Mouse (Mus musculus): ENCODE measurements around the gene Zdhhc23. TPM values are rescaled to one million over a fixed set of nuclear protein-coding genes. Genes with fewer than 3 reads are reported as not detected.

Gene Zdhhc23
- polyA plus RNA-seq, 1 experiment from 2014 or later: 1.3 TPM

DNA sequence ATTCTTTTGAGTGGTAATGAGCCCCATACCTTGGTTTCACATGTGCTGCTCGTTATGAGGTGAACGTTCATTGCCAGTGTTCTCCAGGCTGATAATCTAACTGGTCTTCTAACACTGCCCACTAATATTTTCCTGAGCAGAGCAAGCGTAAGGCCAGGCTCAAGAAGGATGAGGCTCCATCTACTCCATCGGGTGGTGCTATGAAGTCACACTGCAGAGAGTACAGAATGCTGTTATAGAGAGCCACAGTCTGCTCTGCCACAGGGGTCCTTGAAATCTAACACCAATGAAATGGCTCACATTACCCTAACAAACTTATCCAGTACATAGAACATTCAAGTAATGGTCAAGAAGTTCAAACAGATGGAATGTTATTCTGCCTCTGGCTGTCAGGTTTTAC lies 21.6 kb downstream of the Zdhhc23 start:
- DNase-seq (ENCODE audit: low spot score): no peak
- Histone ChIP-seq H3K4me2 (ENCODE audit: low read length) (no peak overlapping the region), H3K4me1 (ENCODE audit: control insufficient read depth, insufficient read depth, low read length) (no peaks in the 10 kb centered on the region), H3K36me3 (ENCODE audit: control insufficient read depth, insufficient read depth, low read length) (0 out of 2 replicates have a peak, but pooled peaks cover 3% of the 10 kb centered on the region), H3K4me3 (ENCODE audit: low read depth, low read length) (no peak overlapping the region), H3K27me3 (replicated peaks; ENCODE audit: control insufficient read depth, insufficient read depth, low read length) (no peaks in the 10 kb centered on the region), H3K27ac (ENCODE audit: low read depth, low read length) (no peak overlapping the region), H3K9ac (ENCODE audit: low read length) (no peak overlapping the region), H3K9me3 (replicated peaks; ENCODE audit: control insufficient read depth, low read length) (no peaks in the 10 kb centered on the region)
- no peak for ATAC-seq
- 79% methylated on average over 4 of the region's 4 CpGs for WGBS

DNA sequence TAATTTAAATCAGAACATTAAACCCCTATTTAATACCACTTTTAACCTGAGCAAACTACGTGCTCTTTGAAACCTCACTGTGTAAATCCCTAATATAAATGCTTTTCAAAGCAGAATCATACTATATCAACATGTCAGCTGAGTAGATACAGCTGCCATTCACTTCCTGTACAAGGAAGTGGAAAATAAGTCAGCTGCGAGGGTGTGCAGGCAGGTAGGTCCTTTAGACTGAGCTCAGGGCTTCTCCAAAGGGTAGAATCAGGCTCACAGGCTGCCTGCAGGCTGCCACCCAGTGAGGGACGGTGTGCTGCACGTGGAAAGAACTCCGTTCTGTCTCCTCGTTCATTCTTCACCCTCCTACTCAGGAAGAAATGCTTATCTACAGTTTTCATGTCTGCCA lies 24.7 kb downstream of the Zdhhc23 start:
- DNase-seq (ENCODE audit: low spot score) (no peak), ATAC-seq (no peak)
- no peak overlapping the region for H3K27ac ChIP-seq (ENCODE audit: low read depth, low read length)
- H3K4me3 ChIP-seq (ENCODE audit: low read depth, low read length): no peak overlapping the region
- no peak overlapping the region for H3K9ac ChIP-seq (ENCODE audit: low read length)
- H3K27me3 ChIP-seq (replicated peaks; ENCODE audit: control insufficient read depth, insufficient read depth, low read length): no peaks in the 10 kb centered on the region
- no peaks in the 10 kb centered on the region for H3K4me1 ChIP-seq (ENCODE audit: control insufficient read depth, insufficient read depth, low read length)
- no peak overlapping the region for H3K4me2 ChIP-seq (ENCODE audit: low read length)
- 0 out of 2 replicates have a peak, but pooled peaks cover 3% of the 10 kb centered on the region for H3K36me3 ChIP-seq (ENCODE audit: control insufficient read depth, insufficient read depth, low read length)
- 82% methylated on average over 6 of the region's 6 CpGs for WGBS
- H3K9me3 ChIP-seq (replicated peaks; ENCODE audit: control insufficient read depth, low read length): no peaks in the 10 kb centered on the region

DNA sequence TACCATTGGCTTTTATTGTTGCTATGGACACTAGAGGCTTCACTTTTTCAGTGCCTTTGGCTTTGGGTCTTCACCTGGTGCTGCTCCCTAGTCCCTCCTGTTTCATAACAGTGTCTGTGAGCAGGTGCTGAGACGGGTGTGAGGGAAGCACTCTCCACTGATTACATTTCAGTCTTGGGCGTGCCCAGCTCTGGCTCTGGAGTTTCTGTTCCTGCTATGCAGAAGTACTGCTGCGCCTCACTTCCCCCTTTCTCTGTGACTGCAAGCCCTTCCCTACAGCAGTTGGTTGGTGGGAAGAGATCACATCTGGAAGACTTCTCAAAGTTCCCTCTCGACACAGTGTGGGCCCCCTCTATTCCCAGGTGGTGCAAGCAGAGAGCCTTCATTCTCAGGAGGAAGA lies 28.0 kb downstream of the Zdhhc23 start:
- DNase-seq (ENCODE audit: low spot score): no peak
- Histone ChIP-seq H3K4me1 (ENCODE audit: control insufficient read depth, insufficient read depth, low read length) (no peaks in the 10 kb centered on the region), H3K4me2 (ENCODE audit: low read length) (no peak overlapping the region), H3K36me3 (ENCODE audit: control insufficient read depth, insufficient read depth, low read length) (no peaks in the 10 kb centered on the region), H3K27me3 (replicated peaks; ENCODE audit: control insufficient read depth, insufficient read depth, low read length) (no peaks in the 10 kb centered on the region), H3K9me3 (replicated peaks; ENCODE audit: control insufficient read depth, low read length) (no peaks in the 10 kb centered on the region), H3K9ac (ENCODE audit: low read length) (no peak overlapping the region), H3K27ac (ENCODE audit: low read depth, low read length) (no peak overlapping the region), H3K4me3 (ENCODE audit: low read depth, low read length) (no peak overlapping the region)
- no peak for ATAC-seq
- 92% methylated on average over 4 of the region's 4 CpGs for WGBS

DNA sequence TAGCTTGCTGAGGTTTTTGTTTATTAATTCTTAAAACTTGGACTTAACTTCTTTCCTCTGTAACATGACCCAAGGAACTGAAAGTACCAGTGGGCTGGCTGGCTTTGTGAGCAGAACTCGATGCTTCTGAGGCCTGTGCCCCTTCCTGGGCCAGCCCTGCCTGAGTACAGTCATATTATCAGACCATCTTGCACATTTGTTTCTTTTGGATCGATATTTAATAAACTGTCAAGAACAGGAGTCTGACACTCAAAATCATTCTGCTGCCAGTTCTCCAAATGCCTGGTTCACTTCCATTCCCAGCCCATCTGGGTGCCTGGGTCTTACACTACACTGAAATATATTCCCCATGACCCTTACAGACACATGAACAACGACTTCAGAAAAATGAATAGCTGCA lies 33.7 kb downstream of the Zdhhc23 start:
- no peak overlapping the region for H3K4me2 ChIP-seq (ENCODE audit: low read length)
- no peak overlapping the region for H3K4me3 ChIP-seq (ENCODE audit: low read depth, low read length)
- no peaks in the 10 kb centered on the region for H3K27me3 ChIP-seq (replicated peaks; ENCODE audit: control insufficient read depth, insufficient read depth, low read length)
- H3K27ac ChIP-seq (ENCODE audit: low read depth, low read length): no peak overlapping the region
- H3K36me3 ChIP-seq (ENCODE audit: control insufficient read depth, insufficient read depth, low read length): no peaks in the 10 kb centered on the region
- H3K9me3 ChIP-seq (replicated peaks; ENCODE audit: control insufficient read depth, low read length): no peaks in the 10 kb centered on the region
- no peaks in the 10 kb centered on the region for H3K4me1 ChIP-seq (ENCODE audit: control insufficient read depth, insufficient read depth, low read length)
- H3K9ac ChIP-seq (ENCODE audit: low read length): no peak overlapping the region
- ATAC-seq (no peak), DNase-seq (ENCODE audit: low spot score) (no peak)
- WGBS: 76% methylated on average over 3 of the region's 3 CpGs

DNA sequence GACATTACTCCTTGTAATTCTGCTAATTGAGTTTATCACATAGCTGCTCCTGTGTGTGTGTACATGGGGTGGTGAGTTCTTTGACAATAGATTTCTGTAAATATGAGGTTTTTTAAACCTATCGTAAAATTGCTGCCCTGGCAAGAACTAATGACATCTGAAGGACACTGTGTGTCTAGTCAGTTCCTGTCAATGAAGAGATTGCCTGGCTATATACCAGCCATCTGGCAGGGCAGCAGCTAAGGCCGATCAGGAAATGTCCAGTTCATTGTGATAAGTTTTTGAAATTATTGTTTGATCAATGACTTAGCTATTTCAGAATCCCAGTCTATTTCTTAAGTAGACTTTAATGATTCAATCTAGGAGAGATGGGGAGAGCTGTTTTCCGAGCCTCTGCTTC lies 34.2 kb downstream of the Zdhhc23 start:
- H3K36me3 ChIP-seq (ENCODE audit: control insufficient read depth, insufficient read depth, low read length): no peaks in the 10 kb centered on the region
- no peaks in the 10 kb centered on the region for H3K9me3 ChIP-seq (replicated peaks; ENCODE audit: control insufficient read depth, low read length)
- no peaks in the 10 kb centered on the region for H3K27me3 ChIP-seq (replicated peaks; ENCODE audit: control insufficient read depth, insufficient read depth, low read length)
- no peak for DNase-seq (ENCODE audit: low spot score)
- no peaks in the 10 kb centered on the region for H3K4me1 ChIP-seq (ENCODE audit: control insufficient read depth, insufficient read depth, low read length)
- 82% methylated on average over 3 of the region's 3 CpGs for WGBS
- H3K27ac ChIP-seq (ENCODE audit: low read depth, low read length): no peak overlapping the region
- no peak overlapping the region for H3K9ac ChIP-seq (ENCODE audit: low read length)
- no peak for ATAC-seq
- no peak overlapping the region for H3K4me3 ChIP-seq (ENCODE audit: low read depth, low read length)
- H3K4me2 ChIP-seq (ENCODE audit: low read length): no peak overlapping the region

DNA sequence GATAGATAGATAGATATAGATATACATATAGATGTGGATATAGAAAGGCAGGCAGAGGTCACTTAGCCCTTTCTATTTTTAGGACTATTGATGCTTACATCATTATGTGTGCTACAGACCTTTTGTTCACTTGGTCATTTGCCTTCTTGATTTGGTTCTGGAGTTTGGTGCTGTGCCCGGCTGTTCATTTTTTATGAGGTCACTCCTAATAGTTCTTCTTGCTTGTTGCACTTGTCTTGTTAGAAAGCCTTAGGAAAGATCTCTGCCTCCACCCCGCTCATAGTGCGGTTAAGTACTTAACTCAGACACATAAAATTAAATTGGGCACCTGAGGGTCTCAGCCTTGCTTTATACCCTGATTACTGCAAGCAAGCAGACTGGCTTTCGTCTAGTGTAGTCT lies 38.7 kb downstream of the Zdhhc23 start:
- Histone ChIP-seq H3K27ac (ENCODE audit: low read depth, low read length) (no peak overlapping the region), H3K27me3 (replicated peaks; ENCODE audit: control insufficient read depth, insufficient read depth, low read length) (no peaks in the 10 kb centered on the region), H3K4me2 (ENCODE audit: low read length) (no peak overlapping the region), H3K4me3 (ENCODE audit: low read depth, low read length) (no peak overlapping the region), H3K9me3 (replicated peaks; ENCODE audit: control insufficient read depth, low read length) (no peaks in the 10 kb centered on the region), H3K36me3 (ENCODE audit: control insufficient read depth, insufficient read depth, low read length) (no peaks in the 10 kb centered on the region), H3K4me1 (ENCODE audit: control insufficient read depth, insufficient read depth, low read length) (no peaks in the 10 kb centered on the region), H3K9ac (ENCODE audit: low read length) (no peak overlapping the region)
- no peak for DNase-seq (ENCODE audit: low spot score)
- ATAC-seq: no peak
- WGBS: 88% methylated on average over 4 of the region's 4 CpGs

DNA sequence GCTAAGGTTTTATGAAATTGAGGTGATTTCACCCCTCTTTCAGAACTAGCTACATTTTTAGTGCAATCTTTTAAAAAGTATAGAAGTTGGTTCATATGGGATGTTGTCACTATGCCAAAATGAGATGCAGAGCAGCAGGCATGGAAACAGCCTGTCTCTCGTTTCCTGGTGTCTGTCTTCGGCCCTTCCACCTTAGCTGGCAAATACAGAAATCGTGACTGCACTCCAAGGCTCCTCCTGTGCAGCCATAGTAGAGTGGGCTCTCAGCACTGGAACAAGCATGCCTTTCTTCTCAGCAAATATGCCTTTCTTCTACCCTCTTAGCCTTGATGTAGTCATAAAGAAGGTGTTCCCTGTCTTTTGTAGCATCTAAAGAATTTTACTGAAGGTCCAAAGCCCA lies 43.7 kb downstream of the Zdhhc23 start:
- Histone ChIP-seq H3K4me1 (ENCODE audit: control insufficient read depth, insufficient read depth, low read length) (no peaks in the 10 kb centered on the region), H3K27ac (ENCODE audit: low read depth, low read length) (no peak overlapping the region), H3K36me3 (ENCODE audit: control insufficient read depth, insufficient read depth, low read length) (no peaks in the 10 kb centered on the region), H3K27me3 (replicated peaks; ENCODE audit: control insufficient read depth, insufficient read depth, low read length) (no peaks in the 10 kb centered on the region), H3K9me3 (replicated peaks; ENCODE audit: control insufficient read depth, low read length) (no peaks in the 10 kb centered on the region), H3K9ac (ENCODE audit: low read length) (no peak overlapping the region), H3K4me2 (ENCODE audit: low read length) (no peak overlapping the region), H3K4me3 (ENCODE audit: low read depth, low read length) (no peak overlapping the region)
- DNase-seq (ENCODE audit: low spot score): no peak
- ATAC-seq: 0 out of 2 replicates have a peak, but pooled peaks have one; percentile 46
- WGBS: 73% methylated on average over 3 of the region's 3 CpGs

DNA sequence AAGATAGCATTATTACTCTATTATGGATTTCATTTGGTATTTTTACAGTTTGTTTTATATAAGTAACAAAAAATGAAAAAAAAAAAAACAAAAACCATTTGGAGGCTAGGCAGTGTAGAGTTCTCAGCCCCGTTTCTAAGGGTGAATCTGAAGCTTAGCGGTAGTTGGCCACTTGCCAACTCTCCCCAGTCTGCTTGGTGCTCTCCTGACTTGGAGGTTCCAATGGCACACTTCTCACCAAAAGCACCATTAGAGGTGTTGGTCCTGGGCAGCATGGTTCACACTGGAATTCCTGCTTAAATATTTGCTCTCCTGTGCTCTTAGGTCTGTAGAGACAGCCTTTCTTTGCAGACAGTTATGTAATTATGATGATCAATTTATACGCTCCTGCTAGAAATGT lies 44.2 kb downstream of the Zdhhc23 start:
- DNase-seq (ENCODE audit: low spot score) (peak; percentile 55), ATAC-seq (no peak)
- Histone ChIP-seq H3K4me1 (ENCODE audit: control insufficient read depth, insufficient read depth, low read length) (no peaks in the 10 kb centered on the region), H3K9me3 (replicated peaks; ENCODE audit: control insufficient read depth, low read length) (no peaks in the 10 kb centered on the region), H3K36me3 (ENCODE audit: control insufficient read depth, insufficient read depth, low read length) (no peaks in the 10 kb centered on the region), H3K27ac (ENCODE audit: low read depth, low read length) (no peak overlapping the region), H3K4me2 (ENCODE audit: low read length) (no peak overlapping the region), H3K4me3 (ENCODE audit: low read depth, low read length) (no peak overlapping the region), H3K9ac (ENCODE audit: low read length) (no peak overlapping the region), H3K27me3 (replicated peaks; ENCODE audit: control insufficient read depth, insufficient read depth, low read length) (no peaks in the 10 kb centered on the region)
- 62% methylated on average over 3 of the region's 3 CpGs for WGBS

DNA sequence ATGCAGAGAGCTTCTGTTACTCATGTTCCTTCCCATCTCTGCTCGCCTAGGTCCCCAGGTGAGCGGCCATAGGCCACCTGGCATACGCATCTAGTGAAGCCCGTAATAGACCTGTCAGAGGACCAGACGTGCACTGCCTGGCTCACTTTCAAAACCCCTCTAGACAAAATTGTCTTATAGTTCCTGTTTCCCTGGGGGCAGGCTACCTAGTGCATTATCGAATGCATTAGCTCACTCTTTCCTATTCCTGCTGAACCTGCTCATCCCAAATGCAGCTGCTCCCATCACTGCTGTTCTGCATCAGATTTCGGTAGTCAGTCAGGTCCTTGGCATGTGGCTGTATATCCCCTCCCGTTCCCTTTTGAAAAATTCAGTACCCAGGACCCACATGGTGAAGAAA lies 44.7 kb downstream of the Zdhhc23 start:
- Histone ChIP-seq H3K4me2 (ENCODE audit: low read length) (no peak overlapping the region), H3K36me3 (ENCODE audit: control insufficient read depth, insufficient read depth, low read length) (no peaks in the 10 kb centered on the region), H3K4me3 (ENCODE audit: low read depth, low read length) (no peak overlapping the region), H3K27ac (ENCODE audit: low read depth, low read length) (no peak overlapping the region), H3K9me3 (replicated peaks; ENCODE audit: control insufficient read depth, low read length) (no peaks in the 10 kb centered on the region), H3K9ac (ENCODE audit: low read length) (no peak overlapping the region), H3K27me3 (replicated peaks; ENCODE audit: control insufficient read depth, insufficient read depth, low read length) (no peaks in the 10 kb centered on the region), H3K4me1 (ENCODE audit: control insufficient read depth, insufficient read depth, low read length) (no peaks in the 10 kb centered on the region)
- DNase-seq (ENCODE audit: low spot score) (no peak), ATAC-seq (no peak)
- WGBS: 90% methylated on average over 8 of the region's 8 CpGs
